Mouse (Mus musculus): ENCODE measurements around the gene Ccdc194. TPM values are rescaled to one million over a fixed set of nuclear protein-coding genes. Genes with fewer than 3 reads are reported as not detected.

Gene Ccdc194
- polyA plus RNA-seq, 1 experiment from 2014 or later = 0.13 TPM

DNA sequence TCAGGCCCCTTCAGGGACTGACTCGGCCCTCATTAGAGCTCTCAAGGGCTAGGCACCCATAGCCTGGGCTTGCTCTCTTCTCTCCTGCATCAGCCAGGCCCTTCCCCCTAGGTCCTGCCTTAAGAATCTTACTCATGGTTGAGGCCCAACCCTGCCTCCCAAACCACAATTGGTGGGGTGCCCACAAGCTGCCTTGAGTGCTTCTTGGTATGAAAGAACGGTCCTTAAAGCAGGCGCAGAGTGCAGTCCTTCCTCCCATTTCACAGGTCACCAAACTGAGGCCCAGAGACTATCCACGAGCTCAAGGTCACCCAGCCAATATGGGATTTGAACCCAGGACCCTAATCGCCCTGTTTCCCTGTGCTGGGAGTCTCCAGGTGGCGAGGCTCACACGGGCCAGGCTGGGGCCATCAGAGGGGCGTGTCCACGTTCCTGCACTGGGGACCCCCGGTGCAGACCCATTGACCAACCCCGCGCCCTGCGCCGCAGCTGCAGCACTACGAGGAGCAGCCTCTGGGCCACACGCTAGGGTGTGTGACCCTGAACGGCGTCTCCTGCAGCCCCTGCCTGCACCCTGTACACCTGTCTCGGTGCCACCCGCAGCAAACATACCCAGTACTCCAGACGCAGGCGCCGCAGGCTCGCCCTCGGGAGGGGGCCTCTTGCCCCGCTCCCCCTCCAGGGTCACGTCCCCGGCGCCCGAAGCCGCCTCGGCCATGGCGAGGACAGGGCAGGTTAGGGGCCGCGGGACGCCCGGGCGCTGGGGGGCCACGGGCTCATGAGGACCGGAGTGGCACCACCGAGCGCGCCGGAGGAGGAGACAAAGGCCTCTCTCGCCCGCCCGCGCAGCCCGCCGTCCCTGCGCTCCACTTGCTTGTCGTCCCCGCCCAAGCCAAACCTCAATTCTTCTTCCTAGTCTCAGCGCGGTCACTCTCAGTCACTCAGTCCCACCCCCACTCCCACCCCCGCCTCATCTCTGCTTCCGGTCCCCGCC lies 40.1 kb downstream of the Ccdc194 start, which contains the start of gene Ano8:
TSS of gene Ano8 (minus strand) at position 822 of the 994 bp plus-strand sequence.
- Histone ChIP-seq H3K9ac (replicated peaks) (peak within 1 kb of the TSS; percentile 99), H3K4me3 (replicated peaks) (peak within 1 kb of the TSS; percentile 84), H3K27me3 (replicated peaks) (no peaks in the 10 kb centered on the region), H3K36me3 (peaks cover 25% of the 10 kb centered on the region), H3K4me1 (peaks cover 69% of the 10 kb centered on the region), H3K9me3 (replicated peaks) (no peaks in the 10 kb centered on the region), H3K4me2 (peak within 1 kb of the TSS; percentile 86), H3K27ac (replicated peaks) (peak within 1 kb of the TSS; percentile 85)
- ATAC-seq (ENCODE audit: low FRiP score) = peak; percentile 82
- 6% methylated on average over 51 of the region's 58 CpGs for WGBS

DNA sequence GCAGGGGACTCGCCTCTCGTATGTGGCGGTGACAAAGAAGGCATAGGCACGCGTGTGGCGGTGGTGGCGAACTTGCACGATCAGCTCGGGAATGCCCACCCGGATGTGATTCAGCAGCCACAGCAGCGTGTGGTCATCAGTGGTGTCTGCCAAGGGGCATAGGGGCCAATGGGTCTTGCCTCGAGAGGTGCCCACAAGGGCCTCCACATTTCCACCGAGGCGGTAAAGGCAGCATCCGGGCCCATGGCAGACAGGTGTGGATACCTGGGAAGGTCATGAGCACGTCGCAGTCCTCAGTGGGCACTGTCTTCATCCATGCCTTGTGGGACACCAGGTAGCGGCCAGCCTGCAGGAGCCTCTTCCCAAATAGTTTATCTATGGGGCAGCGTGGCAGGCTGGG lies 40.8 kb downstream of the Ccdc194 start:
- Histone ChIP-seq H3K27me3 (replicated peaks) (no peaks in the 10 kb centered on the region), H3K27ac (replicated peaks) (no peak overlapping the region), H3K4me3 (replicated peaks) (peak overlapping the region; percentile 84), H3K9me3 (replicated peaks) (no peaks in the 10 kb centered on the region), H3K36me3 (peaks cover 27% of the 10 kb centered on the region), H3K4me2 (peak overlapping the region; percentile 86), H3K9ac (replicated peaks) (peak overlapping the region; percentile 99), H3K4me1 (peaks cover 62% of the 10 kb centered on the region)
- WGBS = 95% methylated on average over 19 of the region's 19 CpGs
- ATAC-seq (ENCODE audit: low FRiP score) = no peak

DNA sequence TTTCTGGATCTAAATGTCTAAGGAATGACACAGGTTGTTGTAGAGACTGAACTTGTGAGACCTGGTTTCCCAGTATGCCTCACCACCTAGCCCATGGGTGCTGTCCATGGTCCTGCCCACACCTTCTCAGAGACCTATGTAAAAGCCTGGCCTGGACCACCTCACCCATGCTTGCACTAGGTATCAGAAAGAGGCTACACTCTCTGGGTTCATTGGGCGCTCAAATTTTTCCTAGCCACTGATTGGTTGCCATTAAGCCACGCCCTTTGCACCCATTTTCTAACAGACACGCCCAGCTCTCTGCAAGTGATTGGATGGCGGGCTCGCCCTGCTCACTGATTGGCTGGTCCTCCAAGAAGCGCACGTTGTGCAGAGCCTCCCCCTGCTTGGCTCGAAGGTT lies 41.6 kb downstream of the Ccdc194 start:
- no peaks in the 10 kb centered on the region for H3K9me3 ChIP-seq (replicated peaks)
- peaks cover 34% of the 10 kb centered on the region for H3K36me3 ChIP-seq
- peaks cover 54% of the 10 kb centered on the region for H3K4me1 ChIP-seq
- no peak overlapping the region for H3K4me3 ChIP-seq (replicated peaks)
- ATAC-seq (ENCODE audit: low FRiP score) = no peak
- H3K27me3 ChIP-seq (replicated peaks) = no peaks in the 10 kb centered on the region
- 46% methylated on average over 8 of the region's 8 CpGs for WGBS
- H3K9ac ChIP-seq (replicated peaks) = no peak overlapping the region
- 0 out of 2 replicates have a peak overlapping the region, but pooled peaks have one; percentile 86 for H3K4me2 ChIP-seq
- no peak overlapping the region for H3K27ac ChIP-seq (replicated peaks)

DNA sequence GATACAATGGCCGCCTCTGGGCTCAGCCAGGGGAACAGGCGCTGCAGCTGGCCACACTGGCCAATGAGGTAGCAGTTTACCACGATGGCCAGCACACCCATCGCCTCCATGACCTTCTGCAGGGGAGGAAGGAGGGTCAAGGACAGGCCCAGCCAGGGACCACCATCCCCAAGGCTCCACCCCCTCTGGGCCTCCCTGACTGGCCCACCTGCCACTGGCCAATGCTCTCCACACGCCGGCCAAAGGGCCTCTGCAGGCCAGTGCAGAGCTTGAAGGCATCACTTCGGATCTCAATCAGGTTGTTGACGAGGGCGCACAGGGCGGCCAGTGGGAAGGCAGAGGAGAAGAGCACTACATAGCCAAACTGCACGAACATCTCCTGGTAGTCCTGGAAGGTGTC lies 46.6 kb downstream of the Ccdc194 start:
- no peak overlapping the region for H3K9ac ChIP-seq (replicated peaks)
- no peak overlapping the region for H3K4me2 ChIP-seq
- no peak overlapping the region for H3K27ac ChIP-seq (replicated peaks)
- WGBS = 94% methylated on average over 11 of the region's 11 CpGs
- peaks cover 54% of the 10 kb centered on the region for H3K36me3 ChIP-seq
- H3K9me3 ChIP-seq (replicated peaks) = no peaks in the 10 kb centered on the region
- H3K4me1 ChIP-seq = peaks cover 39% of the 10 kb centered on the region
- no peak overlapping the region for H3K4me3 ChIP-seq (replicated peaks)
- no peak for ATAC-seq (ENCODE audit: low FRiP score)
- H3K27me3 ChIP-seq (replicated peaks) = no peaks in the 10 kb centered on the region

DNA sequence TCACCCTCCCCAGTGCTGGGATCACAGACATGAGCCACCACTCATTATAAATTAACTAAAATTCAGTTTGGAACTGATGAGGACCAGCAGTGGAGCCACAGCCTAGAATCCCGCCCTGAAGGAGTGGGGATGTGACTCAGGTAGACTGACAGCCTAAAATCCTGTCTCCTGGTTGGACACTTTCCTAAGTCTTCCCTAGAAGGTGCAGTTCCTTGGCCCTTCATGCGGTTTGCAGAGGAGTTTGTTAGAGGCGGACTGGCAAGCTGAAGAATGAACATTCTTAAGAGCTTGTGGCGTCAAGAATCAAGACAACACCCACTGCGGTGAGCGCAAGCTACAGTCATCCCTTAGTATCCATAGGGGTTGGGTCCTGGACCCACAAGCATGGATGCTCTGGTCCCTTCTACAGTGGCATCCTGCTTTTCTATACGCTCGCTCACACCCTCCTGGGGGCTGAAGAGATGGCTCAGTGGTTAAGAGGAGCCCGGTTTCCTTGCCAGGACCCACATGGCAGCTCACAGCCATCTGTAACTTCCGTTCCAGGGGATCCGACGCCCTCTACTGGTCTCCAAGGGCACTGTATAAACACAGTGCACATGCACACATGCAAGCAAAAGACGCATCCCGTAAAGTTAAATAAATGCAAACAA lies 48.2 kb downstream of the Ccdc194 start:
- peak overlapping the region; percentile 65 for H3K9ac ChIP-seq (replicated peaks)
- no peaks in the 10 kb centered on the region for H3K9me3 ChIP-seq (replicated peaks)
- peaks cover 65% of the 10 kb centered on the region for H3K36me3 ChIP-seq
- H3K4me3 ChIP-seq (replicated peaks) = peak overlapping the region; percentile 56
- peak overlapping the region; percentile 93 for H3K27ac ChIP-seq (replicated peaks)
- peak overlapping the region; percentile 81 for H3K4me2 ChIP-seq
- ATAC-seq (ENCODE audit: low FRiP score) = 0 out of 2 replicates have a peak, but pooled peaks have one; percentile 0
- WGBS = 41% methylated on average over 14 of the region's 14 CpGs
- H3K27me3 ChIP-seq (replicated peaks) = no peaks in the 10 kb centered on the region
- peaks cover 28% of the 10 kb centered on the region for H3K4me1 ChIP-seq

DNA sequence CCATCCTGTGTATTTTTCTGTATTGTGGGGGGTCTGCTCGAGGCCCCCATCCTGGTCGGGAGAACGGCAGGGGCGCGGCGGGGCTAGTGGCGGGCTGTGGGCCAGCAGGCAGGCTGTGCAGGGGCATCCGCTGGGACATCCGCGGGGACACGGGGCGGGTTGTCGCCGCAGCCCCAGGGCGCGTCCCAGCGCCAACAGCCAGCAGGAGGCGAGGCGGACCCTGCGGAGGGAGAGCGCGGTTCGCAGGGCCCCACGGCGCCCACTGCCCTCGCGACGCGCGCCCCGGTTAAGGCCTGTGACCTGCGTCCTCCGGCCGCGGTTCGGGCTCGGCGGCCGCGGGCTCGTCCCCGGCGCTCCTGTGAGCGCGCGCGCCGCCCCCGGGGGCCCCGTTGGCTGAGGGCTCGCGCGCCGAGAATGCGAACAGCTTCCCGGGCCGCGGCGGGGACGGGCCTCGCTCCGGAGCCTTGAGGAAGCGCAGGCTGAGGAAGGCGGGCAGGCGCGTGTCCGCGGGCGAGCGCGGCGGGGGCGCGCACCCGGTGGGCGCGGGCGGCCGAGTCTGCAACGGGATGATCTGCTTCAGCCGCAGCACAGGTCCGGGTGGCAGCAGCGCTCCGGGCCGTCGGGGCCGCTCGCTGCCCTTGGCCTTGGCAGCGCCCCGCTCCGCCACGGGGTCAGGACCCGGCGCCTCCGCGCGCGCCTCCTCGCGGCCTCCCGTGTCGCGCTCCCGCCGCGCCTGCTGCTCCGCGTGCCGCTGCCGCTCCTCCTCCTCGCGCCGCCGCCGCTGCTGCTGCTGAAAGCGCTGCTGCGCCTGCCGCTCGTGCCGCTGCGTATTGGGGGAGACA lies 49.2 kb downstream of the Ccdc194 start:
- Histone ChIP-seq H3K4me2 (peak overlapping the region; percentile 81), H3K9ac (replicated peaks) (peak overlapping the region; percentile 65), H3K36me3 (peaks cover 70% of the 10 kb centered on the region), H3K4me1 (peaks cover 25% of the 10 kb centered on the region), H3K9me3 (replicated peaks) (no peaks in the 10 kb centered on the region), H3K27ac (replicated peaks) (peak overlapping the region; percentile 93), H3K27me3 (replicated peaks) (no peaks in the 10 kb centered on the region), H3K4me3 (replicated peaks) (peak overlapping the region; percentile 56)
- under 1% methylated on average over 76 of the region's 121 CpGs for WGBS
- ATAC-seq (ENCODE audit: low FRiP score) = peak; percentile 79

DNA sequence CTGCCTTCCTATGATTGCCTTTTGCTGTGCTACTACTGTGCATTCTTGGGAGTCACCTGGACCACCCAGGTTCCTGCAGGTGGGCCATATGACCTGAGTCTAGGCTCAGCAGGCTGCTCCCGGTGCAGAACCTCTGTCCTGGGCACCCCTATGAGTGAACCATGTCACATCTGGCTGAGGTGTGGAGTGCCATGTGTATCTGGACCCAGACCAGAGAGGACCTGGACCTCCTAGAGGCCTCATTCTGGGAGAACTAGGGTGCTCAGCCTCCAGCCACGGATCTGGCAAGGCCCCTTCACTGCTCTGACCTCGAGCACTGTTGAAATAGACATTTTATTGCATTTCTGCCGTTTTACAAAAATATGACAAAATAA lies 49.8 kb downstream of the Ccdc194 start:
- H3K4me2 ChIP-seq = peak overlapping the region; percentile 81
- peak overlapping the region; percentile 93 for H3K27ac ChIP-seq (replicated peaks)
- ATAC-seq (ENCODE audit: low FRiP score) = peak; percentile 5; the same call in 1 of the 2 replicates
- H3K36me3 ChIP-seq = peaks cover 70% of the 10 kb centered on the region
- WGBS = 31% methylated on average over 4 of the region's 4 CpGs
- peak overlapping the region; percentile 65 for H3K9ac ChIP-seq (replicated peaks)
- H3K9me3 ChIP-seq (replicated peaks) = no peaks in the 10 kb centered on the region
- H3K4me1 ChIP-seq = peaks cover 30% of the 10 kb centered on the region
- no peaks in the 10 kb centered on the region for H3K27me3 ChIP-seq (replicated peaks)
- H3K4me3 ChIP-seq (replicated peaks) = peak overlapping the region; percentile 56

DNA sequence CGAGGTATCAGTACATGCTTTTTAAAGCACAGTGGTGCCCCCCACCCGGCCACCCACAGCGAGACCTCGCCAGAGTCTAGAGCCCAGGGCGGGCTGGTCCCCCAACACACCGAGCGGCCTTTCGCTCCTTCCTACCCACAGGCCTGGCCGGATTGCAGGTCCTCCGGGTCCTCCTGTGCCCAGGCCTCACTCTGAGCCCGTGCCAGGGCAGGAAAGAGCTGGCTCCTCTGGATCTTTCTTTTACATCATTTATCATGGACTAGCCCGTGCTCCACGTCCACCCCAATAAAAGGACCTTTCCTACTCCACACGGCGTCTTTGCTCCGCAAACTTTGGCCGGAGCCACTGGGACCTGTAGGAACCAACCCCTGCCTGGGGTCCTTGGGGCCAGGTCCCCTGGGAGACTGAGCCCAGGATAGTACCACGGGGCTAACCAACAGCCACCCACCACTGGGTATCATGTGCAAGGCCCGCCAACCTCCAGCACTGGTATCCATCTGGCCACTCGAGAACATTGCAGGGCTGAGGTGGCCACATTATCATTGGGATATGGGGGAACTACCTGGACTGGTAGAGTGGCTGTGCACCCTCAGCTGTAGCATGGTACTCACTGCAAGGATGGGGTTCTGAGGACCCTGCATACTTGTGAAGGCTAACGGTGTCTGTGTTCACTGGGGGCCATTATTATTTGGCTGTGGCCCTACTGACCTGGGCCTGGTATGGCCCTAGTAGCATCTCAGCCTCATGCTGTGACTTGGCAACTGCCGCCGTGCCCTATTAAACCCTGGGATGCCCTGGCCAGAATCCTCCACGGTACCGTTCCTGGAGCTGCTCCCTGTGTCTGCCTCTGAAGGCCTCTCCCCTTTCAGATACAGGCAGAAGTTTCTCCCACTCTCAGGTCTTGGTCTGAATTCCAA lies 50.5 kb downstream of the Ccdc194 start:
- no peaks in the 10 kb centered on the region for H3K9me3 ChIP-seq (replicated peaks)
- H3K27ac ChIP-seq (replicated peaks) = peak overlapping the region; percentile 93
- H3K4me3 ChIP-seq (replicated peaks) = peak overlapping the region; percentile 56; the same call in 1 of the 2 replicates
- H3K36me3 ChIP-seq = peaks cover 64% of the 10 kb centered on the region
- WGBS = 89% methylated on average over 25 of the region's 25 CpGs
- ATAC-seq (ENCODE audit: low FRiP score) = no peak
- H3K27me3 ChIP-seq (replicated peaks) = no peaks in the 10 kb centered on the region
- peaks cover 36% of the 10 kb centered on the region for H3K4me1 ChIP-seq
- 0 out of 2 replicates have a peak overlapping the region, but pooled peaks have one; percentile 81 for H3K4me2 ChIP-seq
- H3K9ac ChIP-seq (replicated peaks) = no peak overlapping the region

DNA sequence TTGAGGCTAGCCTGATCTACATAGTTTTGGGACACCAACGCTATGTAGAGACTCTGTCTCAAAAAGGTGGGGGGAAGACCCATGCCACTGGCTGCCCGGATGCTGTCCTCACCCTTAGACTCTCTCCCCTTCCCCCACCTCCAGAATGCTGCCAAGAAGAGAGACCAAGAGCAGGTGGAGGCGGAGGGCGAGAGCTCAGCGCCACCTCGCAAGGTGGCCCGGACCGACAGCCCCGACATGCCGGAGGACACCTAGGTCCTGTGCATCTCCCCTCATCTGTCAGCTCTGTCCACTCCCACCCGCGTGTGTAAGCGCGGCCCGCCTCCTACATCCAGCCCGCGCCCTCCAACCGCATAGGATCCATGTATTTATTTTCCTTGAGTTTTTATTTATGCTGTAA lies 51.2 kb downstream of the Ccdc194 start:
- H3K9ac ChIP-seq (replicated peaks) = no peak overlapping the region
- H3K27ac ChIP-seq (replicated peaks) = no peak overlapping the region
- no peaks in the 10 kb centered on the region for H3K27me3 ChIP-seq (replicated peaks)
- H3K9me3 ChIP-seq (replicated peaks) = no peaks in the 10 kb centered on the region
- peaks cover 41% of the 10 kb centered on the region for H3K4me1 ChIP-seq
- WGBS = 96% methylated on average over 18 of the region's 18 CpGs
- H3K4me2 ChIP-seq = no peak overlapping the region
- peaks cover 58% of the 10 kb centered on the region for H3K36me3 ChIP-seq
- no peak overlapping the region for H3K4me3 ChIP-seq (replicated peaks)
- ATAC-seq (ENCODE audit: low FRiP score) = no peak

DNA sequence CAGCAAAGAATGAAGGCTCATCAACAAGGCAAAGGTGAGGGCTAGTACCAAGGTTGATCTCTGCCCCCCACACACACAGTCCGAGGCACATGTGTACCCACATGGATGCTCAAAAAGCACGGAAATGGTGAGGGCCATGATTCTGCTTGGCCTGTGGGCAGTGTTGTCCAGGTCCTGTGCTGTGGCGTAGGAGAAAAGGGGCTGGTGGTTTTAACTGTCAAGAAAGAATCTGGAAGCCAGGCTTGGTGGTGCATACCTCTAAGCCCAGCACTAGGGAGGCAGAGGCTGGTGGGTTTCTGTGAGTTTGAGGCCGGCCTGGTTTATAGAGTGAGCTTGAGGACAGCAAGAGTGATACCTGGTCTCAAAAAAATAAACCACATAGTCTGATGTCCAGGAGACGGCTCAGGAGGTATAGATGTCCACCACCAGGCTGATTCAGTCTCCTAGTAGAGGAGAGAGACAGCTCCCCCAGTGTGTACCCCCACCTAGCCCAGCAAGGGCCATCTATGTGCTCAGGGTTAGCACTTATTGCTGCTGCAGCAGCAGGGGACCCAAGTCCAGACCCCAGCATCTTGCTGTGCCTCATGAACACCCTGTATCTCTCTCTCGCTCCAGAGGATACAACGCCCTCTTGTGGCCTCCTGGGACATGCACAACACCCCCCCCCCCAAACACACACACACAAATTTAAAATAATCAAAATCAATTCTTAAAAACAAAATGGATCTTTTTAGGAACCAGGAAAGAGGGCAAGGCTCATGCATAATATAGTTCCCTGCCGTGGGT lies 52.7 kb downstream of the Ccdc194 start:
- no peak overlapping the region for H3K4me3 ChIP-seq (replicated peaks)
- H3K4me1 ChIP-seq = peaks cover 44% of the 10 kb centered on the region
- H3K27me3 ChIP-seq (replicated peaks) = no peaks in the 10 kb centered on the region
- no peak overlapping the region for H3K4me2 ChIP-seq
- 93% methylated on average over 8 of the region's 8 CpGs for WGBS
- ATAC-seq (ENCODE audit: low FRiP score) = no peak
- no peak overlapping the region for H3K27ac ChIP-seq (replicated peaks)
- no peak overlapping the region for H3K9ac ChIP-seq (replicated peaks)
- H3K9me3 ChIP-seq (replicated peaks) = no peaks in the 10 kb centered on the region
- H3K36me3 ChIP-seq = peaks cover 45% of the 10 kb centered on the region

Measured in neural tube, embryonic 15.5 days (tissue).